Mouse (Mus musculus) kidney, postnatal 0 days (tissue): ENCODE measurements around the gene Ptger2. TPM values are rescaled to one million over a fixed set of nuclear protein-coding genes. Genes with fewer than 3 reads are reported as not detected.

ENCODE experiments used
- ATAC-seq: fragments of 200-750 bp; cut with Nextera tagmentation; replicated peaks from 2 replicates; pipeline ENCODE4 v1.8.0; 2017; ENCODE audit warnings: low read depth, moderate number of reproducible peaks, moderate TSS enrichment, moderate library complexity; ENCODE audit not compliant: low FRiP score
- DNase-seq: peaks from one replicate; pipeline ENCODE4 v3.0.0-alpha.2; 2016; ENCODE audit warnings: low spot score
- H3K27ac ChIP-seq: fragments of 300-500 bp; sonication (generic); 2 replicates; pipeline ENCODE4 v1.5.1; 2014; ENCODE audit warnings: mild to moderate bottlenecking
- H3K27me3 ChIP-seq: fragments of 300-500 bp; sonication (generic); 2 replicates; pipeline ENCODE4 v1.6.1; 2014; ENCODE audit warnings: low read length, mixed read lengths; ENCODE audit not compliant: insufficient read depth
- H3K36me3 ChIP-seq: fragments of 300-500 bp; sonication (generic); 2 replicates; pipeline ENCODE4 v1.6.1; 2014; ENCODE audit warnings: low read length, mixed read lengths; ENCODE audit not compliant: insufficient read depth
- H3K4me1 ChIP-seq: fragments of 300-500 bp; sonication (generic); replicated peaks from 2 replicates; pipeline ENCODE4 v1.6.1; 2014; ENCODE audit warnings: antibody characterized with exemption, low read length, mixed read lengths; ENCODE audit not compliant: insufficient read depth
- H3K4me2 ChIP-seq: fragments of 300-500 bp; sonication (generic); 2 replicates; pipeline ENCODE4 v1.6.1; 2014; ENCODE audit warnings: mild to moderate bottlenecking, low read length, moderate library complexity, mixed read lengths
- H3K4me3 ChIP-seq: fragments of 300-500 bp; sonication (generic); replicated peaks from 2 replicates; pipeline ENCODE4 v1.5.1; 2014; ENCODE audit warnings: low read depth, low read length
- H3K9ac ChIP-seq: fragments of 300-500 bp; sonication (generic); 2 replicates; pipeline ENCODE4 v1.6.1; 2014; ENCODE audit warnings: low read depth, low read length
- H3K9me3 ChIP-seq: fragments of 300-500 bp; sonication (generic); replicated peaks from 2 replicates; pipeline ENCODE4 v1.6.1; 2016; ENCODE audit warnings: low read length, inconsistent platforms, mixed read lengths
- CTCF ChIP-seq: IDR thresholded peaks from 2 replicates; pipeline ENCODE4 v1.5.1; 2016; ENCODE audit warnings: antibody characterized with exemption, low read depth, mild to moderate bottlenecking, moderate library complexity
- WGBS: fragments of 180-500 bp; shearing (Covaris S2); extraction: QIAGEN DNeasy Blood & Tissue Kit; methylation state at CpG from one replicate; pipeline ENCODE4 v1.1.7; 2014; 5-methylcytosine and 5-hydroxymethylcytosine counted together
- microRNA counts: library from miRNA; unstranded; fragments of <30 nt; microRNA quantifications from one replicate; lab custom pipeline; 2015
- microRNA-seq: library from miRNA; unstranded; fragments of <30 nt; microRNA quantifications from one replicate; pipeline ENCODE4, GENCODE M21; 2016
- polyA plus RNA-seq: library from polyadenylated mRNA; unstranded; fragments of >200 nt; fragmentation: Nextera tagmentation; extraction: Ambion mirVana; gene quantifications from 2 replicates; pipeline ENCODE4 v1.2.1, GENCODE M21; 2015

The Ptger2 gene
- polyA plus RNA-seq, 1 experiment from 2014 or later, result 1.1 TPM

DNA sequence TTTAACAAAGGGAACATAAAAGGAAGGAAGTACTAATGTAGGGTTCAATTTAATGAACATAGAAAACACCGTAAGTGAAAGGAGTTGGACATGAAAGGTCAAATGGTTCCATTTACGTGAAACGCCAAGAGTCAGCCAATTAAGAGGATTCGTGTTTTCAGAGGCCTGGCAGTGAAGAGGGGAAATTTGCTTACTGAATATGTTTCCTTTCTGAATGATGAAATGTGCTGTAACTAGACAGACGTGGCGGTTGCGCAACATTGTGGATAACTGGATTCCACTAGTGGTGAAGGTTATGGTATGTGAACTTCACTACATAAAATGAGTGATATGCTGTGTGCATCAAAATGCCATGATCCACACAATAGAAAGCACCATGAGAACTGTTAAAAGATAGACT is 50.1 kb downstream of the Ptger2 start:
- no peak overlapping the region for H3K4me2 ChIP-seq
- no peaks in the 10 kb centered on the region for H3K4me1 ChIP-seq
- no peaks in the 10 kb centered on the region for H3K9me3 ChIP-seq
- ATAC-seq (no peak), DNase-seq (no peak)
- no peak overlapping the region for H3K9ac ChIP-seq
- H3K27me3 ChIP-seq, result no peaks in the 10 kb centered on the region
- H3K4me3 ChIP-seq, result no peak overlapping the region
- no peak overlapping the region for H3K27ac ChIP-seq
- no peak for TF ChIP-seq CTCF
- H3K36me3 ChIP-seq, result no peaks in the 10 kb centered on the region
- 70% methylated on average over 7 of the region's 7 CpGs for WGBS

- no peak overlapping the region for H3K4me2 ChIP-seq
- no peaks in the 10 kb centered on the region for H3K9me3 ChIP-seq
- H3K36me3 ChIP-seq, result no peaks in the 10 kb centered on the region
- no peak for TF ChIP-seq CTCF
- no peak overlapping the region for H3K27ac ChIP-seq
- no peak overlapping the region for H3K9ac ChIP-seq
- H3K27me3 ChIP-seq, result no peaks in the 10 kb centered on the region
- 80% methylated on average over 5 of the region's 5 CpGs for WGBS
- no peak for DNase-seq
- no peak overlapping the region for H3K4me3 ChIP-seq
- no peaks in the 10 kb centered on the region for H3K4me1 ChIP-seq
- no peak for ATAC-seq
Observed at GRCm38 (mm10) chr14:45040851-45041475, 53.0 kb downstream of the Ptger2 start.

DNA sequence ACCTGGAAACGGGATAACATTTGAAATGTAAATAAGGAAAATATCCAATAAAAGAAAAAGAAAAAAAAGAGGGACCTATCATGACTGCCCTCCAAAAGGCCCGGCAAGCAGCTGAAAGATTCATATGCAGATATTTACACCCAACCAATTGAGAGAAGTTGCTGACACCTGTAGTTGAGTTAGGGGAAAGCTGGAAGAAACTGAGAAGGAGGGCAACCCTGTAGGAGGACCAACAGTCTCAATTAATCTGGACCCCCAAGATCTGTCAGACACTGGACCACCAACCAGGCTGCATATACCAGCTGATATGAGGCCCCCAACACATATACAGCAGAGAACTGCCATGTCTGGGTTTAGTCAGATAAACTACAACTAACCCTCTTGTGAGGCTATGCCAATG is 60.1 kb downstream of the Ptger2 start:
- 78% methylated on average over 2 of the region's 2 CpGs for WGBS
- H3K4me1 ChIP-seq, result no peaks in the 10 kb centered on the region
- TF ChIP-seq CTCF, result no peak
- H3K27me3 ChIP-seq, result no peaks in the 10 kb centered on the region
- no peak overlapping the region for H3K4me2 ChIP-seq
- DNase-seq (no peak), ATAC-seq (no peak)
- no peaks in the 10 kb centered on the region for H3K9me3 ChIP-seq
- no peaks in the 10 kb centered on the region for H3K36me3 ChIP-seq
- no peak overlapping the region for H3K9ac ChIP-seq
- no peak overlapping the region for H3K4me3 ChIP-seq
- no peak overlapping the region for H3K27ac ChIP-seq

DNA sequence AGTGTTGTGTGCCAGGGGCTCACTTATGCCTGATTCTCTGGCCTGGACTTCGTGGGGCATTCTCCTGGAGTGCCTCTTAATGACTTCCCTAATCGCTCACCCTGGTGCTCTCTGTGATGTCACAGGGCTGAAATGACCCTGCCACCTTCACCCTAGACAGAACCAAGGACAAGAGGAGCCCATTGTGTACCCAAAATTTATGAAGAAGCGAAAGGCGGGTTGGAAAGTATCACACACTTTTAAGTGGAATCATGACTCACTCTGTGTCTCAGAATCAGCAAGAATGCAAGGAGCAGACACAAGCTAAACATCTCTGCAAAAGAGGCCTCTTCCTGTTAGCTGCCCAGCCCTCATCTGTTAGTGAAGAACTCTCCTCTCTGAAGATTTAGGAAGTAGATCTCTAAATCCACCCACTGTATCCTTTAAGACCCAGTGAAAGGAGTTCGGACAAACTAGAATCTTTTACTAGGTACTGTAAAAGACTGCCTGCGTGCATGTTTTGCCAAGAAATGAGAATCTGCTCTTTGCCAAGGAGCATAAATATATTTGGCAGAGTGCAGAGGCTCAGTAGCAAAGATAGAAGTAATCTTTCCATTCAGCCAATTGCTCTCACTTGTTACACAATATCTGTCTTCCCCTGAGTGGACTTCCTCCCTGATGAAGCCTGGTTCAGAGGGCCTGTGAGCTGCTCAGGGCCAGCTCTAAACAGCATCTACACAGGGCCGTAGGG is 61.9 kb downstream of the Ptger2 start:
- no peaks in the 10 kb centered on the region for H3K4me1 ChIP-seq
- H3K4me3 ChIP-seq, result no peak overlapping the region
- peak overlapping the region; percentile 32; the same call in 1 of the 2 replicates for H3K27ac ChIP-seq
- DNase-seq (peak; percentile 52), ATAC-seq (no peak)
- 51% methylated on average over 7 of the region's 7 CpGs for WGBS
- no peaks in the 10 kb centered on the region for H3K27me3 ChIP-seq
- H3K36me3 ChIP-seq, result no peaks in the 10 kb centered on the region
- no peak overlapping the region for H3K4me2 ChIP-seq
- no peak for TF ChIP-seq CTCF
- H3K9me3 ChIP-seq, result no peaks in the 10 kb centered on the region
- no peak overlapping the region for H3K9ac ChIP-seq

GRCm38 (mm10) chr14:45050419-45050776 is 62.4 kb downstream of the Ptger2 start:
- Histone ChIP-seq H3K9ac (no peak overlapping the region), H3K4me2 (no peak overlapping the region)

DNA sequence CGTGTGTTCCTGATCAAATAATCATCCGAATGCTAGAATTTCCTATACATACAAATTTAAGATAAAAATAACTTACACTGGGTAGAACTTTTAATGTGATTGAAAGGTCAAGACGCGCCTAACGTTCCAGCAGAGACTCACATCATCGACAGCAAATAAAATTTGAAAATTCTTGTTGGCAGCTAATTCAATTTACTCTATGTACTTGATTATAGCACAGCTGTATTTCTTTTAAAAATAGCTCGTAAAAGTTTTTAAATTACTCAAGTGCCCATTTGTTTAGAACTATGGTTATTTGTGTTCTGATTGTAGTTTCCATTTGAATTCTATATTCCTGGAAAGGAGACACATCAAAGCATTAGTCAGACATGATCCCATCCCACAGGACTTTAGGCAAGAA is 63.1 kb downstream of the Ptger2 start:
- ATAC-seq (no peak), DNase-seq (no peak)
- Histone ChIP-seq H3K36me3 (no peaks in the 10 kb centered on the region), H3K27ac (no peak overlapping the region), H3K9ac (no peak overlapping the region), H3K9me3 (no peaks in the 10 kb centered on the region), H3K4me3 (no peak overlapping the region), H3K27me3 (no peaks in the 10 kb centered on the region), H3K4me1 (no peaks in the 10 kb centered on the region), H3K4me2 (no peak overlapping the region)
- 81% methylated on average over 7 of the region's 7 CpGs for WGBS
- no peak for TF ChIP-seq CTCF

More at GRCm38 (mm10) chr14:45050419-45050776, 62.4 kb downstream of the Ptger2 start:
- no peak for TF ChIP-seq CTCF
- H3K4me1 ChIP-seq, result no peaks in the 10 kb centered on the region
- H3K27ac ChIP-seq, result 0 out of 2 replicates have a peak overlapping the region, but pooled peaks have one; percentile 32
- ATAC-seq (no peak), DNase-seq (no peak)
- H3K4me3 ChIP-seq, result no peak overlapping the region
- WGBS, result 59% methylated on average over 1 of the region's 1 CpGs
- H3K9me3 ChIP-seq, result no peaks in the 10 kb centered on the region
- H3K36me3 ChIP-seq, result no peaks in the 10 kb centered on the region
- no peaks in the 10 kb centered on the region for H3K27me3 ChIP-seq

MicroRNAs encoded within 50 kb of the gene (microRNA counts, 519-probe panel; counts per million panel counts)
- microRNA mmu-miR-327 (lab: Ali Mortazavi, UCI), result 330 counts per million, percentile 68 among the panel's probes with 10 or more counts

Small RNA genes within 50 kb of the gene (microRNA-seq; reads per million reads assigned to microRNA genes)
- gene Mir327, result not detected

Other genes starting within 250 kb of the Ptger2 start
- not detected in 2 replicates for gene Gm8267, start 237.9 kb upstream of the Ptger2 start, polyA plus RNA-seq
- not detected in 2 replicates for gene Ptgdr, start 128.8 kb upstream of the Ptger2 start, polyA plus RNA-seq
- gene Gpr137c, start 231.5 kb downstream of the Ptger2 start, polyA plus RNA-seq, result 1.8 and 2.3 TPM in 2 replicates
- 13.5 and 15.4 TPM in 2 replicates for gene Txndc16, start 232.1 kb downstream of the Ptger2 start, polyA plus RNA-seq